Mouse (Mus musculus): Measurements from ENCODE around the gene Prim2.
"Not testable (repeated sequence)": the region's sequence is repeated elsewhere in the genome, so short reads cannot be mapped to it uniquely, and the experiment has no call there.

The Prim2 gene

DNA sequence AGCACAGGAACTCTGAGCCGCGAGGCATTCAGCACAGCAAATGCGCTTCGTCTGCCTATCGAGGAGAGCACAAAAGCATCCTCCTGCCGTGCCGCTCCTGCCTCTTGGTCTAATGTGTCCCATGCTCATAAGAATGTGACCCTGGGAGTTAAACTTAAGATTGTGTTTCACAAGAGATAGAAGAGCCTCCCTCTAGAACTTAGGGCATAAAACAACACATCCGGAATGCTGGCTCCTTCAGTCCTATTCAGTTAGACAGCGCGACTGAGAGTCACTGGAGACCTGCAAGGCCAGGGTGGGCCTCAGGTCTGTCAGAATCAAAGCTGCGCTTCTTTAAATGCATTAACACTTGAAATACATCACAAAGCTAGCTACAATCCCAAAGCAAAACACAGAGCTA lies 18.7 kb downstream of the Prim2 start:
- DNase-seq (ENCODE audit: low spot score): no peak

DNA sequence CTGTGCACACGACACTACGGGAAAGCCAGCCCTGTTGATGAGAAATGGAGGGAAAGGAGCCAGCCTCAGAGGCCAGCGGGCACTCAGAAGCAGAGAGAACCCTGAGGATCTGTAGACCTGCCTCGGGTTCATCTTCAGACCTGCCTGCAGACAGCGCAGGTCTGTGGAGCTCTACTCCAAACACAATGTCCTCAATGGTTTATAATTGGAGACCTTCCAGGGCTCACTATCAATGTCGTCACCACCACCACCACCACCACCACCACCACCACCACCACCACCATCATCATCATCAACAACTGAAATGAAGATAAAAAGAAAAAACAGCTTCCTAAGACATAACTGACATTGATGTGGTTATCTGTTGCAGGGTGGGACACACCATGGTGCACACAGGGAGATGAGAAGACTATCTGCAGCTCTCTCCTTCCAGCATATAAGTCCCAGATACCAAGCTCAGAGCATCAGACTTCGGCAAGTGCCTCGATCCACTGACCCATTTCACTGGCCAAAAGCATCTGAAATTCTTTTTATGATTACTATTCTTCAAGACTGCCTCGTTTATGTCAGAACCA lies 20.0 kb downstream of the Prim2 start:
- no peak for DNase-seq (ENCODE audit: low spot score)

DNA sequence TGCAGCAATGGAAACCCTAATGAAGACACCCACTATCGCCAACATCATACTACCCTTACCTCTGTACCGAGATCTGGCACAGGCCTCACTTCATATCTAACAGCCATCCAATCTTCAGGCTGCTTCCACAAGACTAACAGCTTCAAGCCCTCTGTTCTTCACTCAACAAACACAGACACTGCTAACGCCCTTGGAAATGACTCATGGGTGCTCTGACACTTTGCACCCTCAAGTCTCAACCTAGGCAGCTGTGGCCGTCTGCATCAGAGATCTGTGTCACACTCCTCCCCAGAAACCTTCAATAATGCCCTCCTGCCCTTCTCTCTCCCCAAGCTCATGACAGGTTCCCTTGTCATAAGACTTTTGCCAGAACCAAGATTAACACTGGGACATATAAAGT lies 20.6 kb downstream of the Prim2 start:
- DNase-seq (ENCODE audit: low spot score): no peak

DNA sequence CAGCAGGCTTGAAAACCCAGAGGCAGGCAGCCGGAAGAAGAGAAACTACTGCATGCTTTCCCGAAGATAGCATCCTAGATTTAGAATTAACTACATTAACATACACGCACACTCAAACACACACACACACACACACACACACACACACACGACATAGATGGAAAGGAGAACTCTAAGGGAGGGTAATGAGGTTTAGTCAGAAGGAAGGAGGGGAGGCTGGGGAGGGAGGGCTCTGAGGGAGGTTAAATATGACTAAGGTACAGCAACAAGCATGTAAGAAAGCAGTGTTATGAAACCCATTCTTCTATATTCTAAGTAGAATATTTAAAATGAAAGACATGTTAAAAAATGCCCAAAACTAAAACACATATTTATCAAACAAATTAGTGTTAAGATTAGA lies 21.9 kb downstream of the Prim2 start:
- DNase-seq (ENCODE audit: low spot score): no peak

DNA sequence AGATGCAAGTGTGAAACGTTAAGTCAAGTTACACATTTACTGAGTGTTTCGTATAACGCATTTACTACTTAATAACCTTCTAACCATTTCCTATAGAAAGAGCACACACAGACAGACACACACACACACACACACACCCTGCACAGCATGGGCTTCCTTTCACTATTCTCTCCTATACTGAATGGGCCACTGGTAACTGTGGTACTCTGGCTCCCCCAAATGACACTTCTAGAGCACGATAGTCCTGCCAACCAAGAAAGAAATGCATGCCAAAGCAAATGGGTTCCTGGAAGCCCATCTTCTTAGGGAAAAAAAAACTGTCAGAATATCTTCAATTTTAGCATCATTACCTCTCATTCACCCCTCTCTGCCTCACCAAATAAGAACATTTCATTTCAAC lies 22.4 kb downstream of the Prim2 start:
- no peak for DNase-seq (ENCODE audit: low spot score)

DNA sequence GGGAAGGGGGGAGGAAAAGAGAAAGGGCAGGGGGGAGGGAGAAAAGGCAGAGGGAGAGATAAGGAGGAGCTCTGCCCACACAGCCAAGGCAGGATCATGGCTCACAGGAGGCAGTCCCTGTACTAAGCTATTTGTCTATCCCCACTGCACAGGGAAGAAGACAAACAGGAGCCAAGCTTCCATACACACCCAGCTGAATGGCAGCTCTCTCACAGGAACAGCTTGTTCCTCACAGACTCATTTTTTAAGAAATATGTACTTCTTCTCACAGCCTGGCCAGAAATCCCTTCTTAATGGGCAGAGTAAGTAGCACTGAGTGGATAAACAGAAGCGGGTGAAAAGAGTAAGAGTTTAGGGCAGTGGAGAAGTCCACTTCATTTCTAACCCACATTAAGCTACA lies 23.9 kb downstream of the Prim2 start:
- no peak for DNase-seq (ENCODE audit: low spot score)

DNA sequence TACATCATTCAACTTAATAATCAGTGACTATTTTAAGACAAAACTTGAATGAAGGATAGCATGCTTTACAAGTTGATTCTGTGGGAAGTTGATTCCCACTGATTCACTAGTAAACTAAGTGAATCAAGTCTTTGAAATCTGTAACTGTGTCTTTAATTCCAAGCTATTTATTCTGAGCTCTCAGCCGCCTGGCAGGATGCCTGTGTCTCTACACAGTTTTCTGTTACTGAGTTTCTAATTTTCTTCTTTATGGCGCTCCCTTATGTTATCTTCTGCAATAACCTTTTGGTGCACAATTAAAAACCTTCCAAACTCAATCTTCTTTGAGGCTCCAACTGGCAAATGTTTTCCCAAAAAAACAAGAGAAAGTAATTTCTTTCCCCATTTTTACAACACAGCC lies 28.5 kb downstream of the Prim2 start:
- DNase-seq (ENCODE audit: low spot score): peak; percentile 46

DNA sequence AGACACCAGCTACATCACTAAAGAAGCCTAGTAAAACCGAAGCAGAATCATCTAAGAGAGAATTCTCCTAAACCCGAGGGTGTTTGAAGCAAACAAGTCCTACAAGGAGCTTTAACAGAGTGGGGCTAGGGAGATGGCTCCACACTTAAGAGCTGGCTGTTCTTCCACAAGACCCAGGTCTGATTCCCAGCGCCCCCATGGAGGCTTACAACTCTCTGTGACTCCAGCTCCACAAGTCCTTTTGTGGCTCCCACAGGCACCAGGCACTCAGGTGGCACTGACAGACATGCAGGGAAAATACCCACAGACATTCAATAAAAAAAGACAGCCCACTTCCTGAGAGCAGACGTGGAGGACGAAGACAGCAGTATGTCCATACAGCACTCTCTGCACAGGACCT lies 29.5 kb downstream of the Prim2 start:
- no peak for DNase-seq (ENCODE audit: low spot score)

DNA sequence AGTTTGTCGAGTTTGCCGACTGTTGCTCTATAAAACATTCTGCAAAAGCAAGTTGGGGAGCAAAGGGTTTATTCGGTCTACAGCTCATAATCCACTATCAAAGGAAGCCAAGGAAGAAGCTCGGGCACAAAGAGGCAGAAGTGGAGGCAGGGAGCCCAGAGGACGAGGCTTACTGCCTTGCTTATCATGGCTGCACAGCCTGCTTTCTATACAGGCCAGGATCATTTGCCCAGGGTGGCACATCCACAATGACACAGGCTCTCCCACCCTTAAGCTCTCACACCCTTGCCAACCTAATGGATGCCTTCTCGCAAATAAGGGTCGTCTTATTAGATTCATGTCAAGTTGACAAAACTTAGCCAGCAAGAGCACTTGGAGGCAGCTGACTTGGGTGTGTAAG lies 30.4 kb downstream of the Prim2 start:
- DNase-seq (ENCODE audit: low spot score): no peak

DNA sequence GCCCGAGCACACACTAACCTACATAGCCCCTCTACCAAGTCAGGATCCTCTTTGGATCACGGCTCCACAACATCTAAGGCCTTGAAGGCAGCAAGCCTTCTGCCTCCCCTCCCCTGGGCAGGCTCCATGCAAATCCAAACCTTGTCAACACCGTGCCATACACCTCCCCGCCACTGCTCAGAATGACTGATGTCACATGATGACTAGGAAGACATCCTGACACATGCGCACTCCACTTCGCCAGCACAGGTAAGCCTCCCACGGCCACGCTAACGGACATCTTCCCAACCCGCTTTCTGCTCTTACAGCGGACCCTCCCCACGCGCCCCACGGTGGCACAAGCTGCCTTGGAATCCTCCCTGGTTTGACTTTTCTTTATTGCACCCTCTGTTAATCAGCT lies 31.8 kb downstream of the Prim2 start:
- no peak for DNase-seq (ENCODE audit: low spot score)

DNA sequence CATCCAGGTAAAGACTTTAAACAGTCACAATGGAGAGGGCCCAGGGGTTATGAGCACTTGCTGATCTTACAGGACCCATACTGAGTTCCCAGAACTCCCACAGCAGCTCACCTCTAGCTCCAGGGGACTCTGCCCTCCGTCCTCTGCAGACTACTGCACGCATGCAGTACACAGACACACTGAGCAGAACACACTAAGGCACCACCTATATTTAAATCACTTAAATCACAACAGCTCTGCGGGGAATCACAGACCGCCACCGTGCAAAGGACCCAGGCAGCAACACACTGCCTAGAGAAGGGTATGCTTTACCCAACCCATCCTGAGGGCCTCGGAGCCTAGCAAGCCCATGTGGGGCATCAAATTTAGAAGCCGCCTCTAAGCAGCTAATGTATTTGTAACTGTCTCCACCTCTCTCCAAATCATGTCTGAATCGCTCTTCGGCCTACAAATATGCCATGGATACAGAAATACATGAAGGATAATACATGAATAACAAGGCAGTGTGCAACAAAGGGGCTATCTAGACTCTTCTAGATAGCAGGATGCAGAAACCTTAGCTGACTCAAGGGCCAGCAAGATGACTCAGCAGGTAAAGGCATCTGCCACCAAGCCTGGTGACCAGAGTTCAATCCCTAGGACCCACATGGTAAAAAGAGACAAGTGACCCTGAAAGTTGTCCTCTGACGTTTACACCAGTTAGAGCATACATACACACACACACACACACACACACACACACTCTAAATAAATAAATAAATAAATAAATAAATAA lies 33.0 kb downstream of the Prim2 start:
- no peak for DNase-seq (ENCODE audit: low spot score)

DNA sequence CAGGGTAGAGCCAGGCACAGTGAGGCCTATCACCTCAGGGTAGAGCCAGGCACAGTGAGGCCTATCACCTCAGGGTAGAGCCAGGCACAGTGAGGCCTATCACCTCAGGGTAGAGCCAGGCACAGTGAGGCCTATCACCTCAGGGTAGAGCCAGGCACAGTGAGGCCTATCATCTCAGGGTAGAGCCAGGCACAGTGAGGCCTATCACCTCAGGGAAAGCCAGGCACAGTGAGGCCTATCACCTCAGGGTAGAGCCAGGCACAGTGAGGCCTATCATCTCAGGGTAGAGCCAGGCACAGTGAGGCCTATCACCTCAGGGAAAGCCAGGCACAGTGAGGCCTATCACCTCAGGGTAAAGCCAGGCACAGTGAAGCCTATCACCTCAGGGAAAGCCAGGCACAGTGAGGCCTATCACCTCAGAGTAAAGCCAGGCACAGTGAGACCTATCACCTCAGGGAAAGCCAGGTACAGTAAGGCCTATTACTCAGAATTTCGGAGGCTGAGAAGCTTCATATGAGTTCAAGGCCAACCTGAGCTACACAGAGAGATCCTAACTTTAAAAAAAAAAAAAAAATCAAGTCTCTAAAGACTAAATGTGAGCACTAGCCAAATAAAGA lies 38.5 kb downstream of the Prim2 start:
- DNase-seq (ENCODE audit: low spot score): not testable (repeated sequence)

DNA sequence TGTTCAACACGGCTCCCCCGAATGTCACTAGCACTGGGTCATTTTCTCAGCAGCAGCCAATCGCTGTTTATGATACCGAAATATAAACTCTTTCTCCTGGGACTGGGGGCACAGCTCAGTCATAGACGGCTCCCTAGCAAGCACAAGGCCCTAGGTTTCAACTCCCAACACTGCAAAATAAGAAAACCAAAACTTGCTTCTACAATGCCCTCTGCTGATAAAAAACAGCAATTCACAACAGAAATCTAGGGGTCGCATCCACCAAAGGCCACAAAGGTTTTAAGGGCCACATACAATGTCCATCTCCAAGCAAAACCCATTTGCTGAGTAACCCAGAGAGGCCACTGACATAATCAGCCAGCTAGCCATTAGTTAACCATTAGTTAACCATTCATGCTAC lies 41.8 kb downstream of the Prim2 start:
- DNase-seq (ENCODE audit: low spot score): no peak

DNA sequence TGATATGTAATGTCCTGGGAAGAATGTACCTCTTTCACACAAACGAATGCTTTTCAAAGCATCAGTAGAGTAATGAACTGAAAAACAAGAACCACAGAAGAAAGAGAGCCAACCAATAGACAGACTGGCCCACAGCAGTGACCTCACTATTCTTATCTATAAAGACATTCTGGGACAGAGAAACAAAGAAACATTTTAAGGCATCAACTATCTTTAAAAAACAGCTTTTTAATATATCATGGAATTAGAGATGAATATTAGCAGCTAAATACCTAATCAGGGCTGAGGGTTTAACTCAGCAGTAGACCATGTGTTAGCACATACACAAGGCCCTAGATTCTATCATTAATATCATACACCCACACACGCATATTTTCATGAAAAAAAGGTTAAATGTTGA lies 42.5 kb downstream of the Prim2 start:
- no peak for DNase-seq (ENCODE audit: low spot score)

DNA sequence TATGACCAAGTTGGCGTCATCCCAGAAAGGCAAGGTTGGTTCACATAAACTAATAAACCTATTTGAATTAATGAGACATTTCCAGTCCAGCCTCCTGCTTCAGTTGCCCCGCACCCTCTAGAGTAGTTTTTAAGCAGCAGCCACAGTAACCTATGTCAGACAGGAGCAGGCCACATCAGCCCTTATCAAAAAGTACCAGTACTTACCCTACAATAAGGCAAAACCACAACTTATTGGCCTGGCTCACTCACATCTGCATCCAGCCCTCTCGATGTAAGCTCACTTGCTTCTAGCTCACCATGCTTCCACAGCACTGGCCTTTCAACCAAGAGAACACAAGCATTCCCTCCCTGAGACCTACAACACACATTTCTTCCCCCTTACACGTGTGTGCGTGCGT lies 44.7 kb downstream of the Prim2 start:
- no peak for DNase-seq (ENCODE audit: low spot score)

DNA sequence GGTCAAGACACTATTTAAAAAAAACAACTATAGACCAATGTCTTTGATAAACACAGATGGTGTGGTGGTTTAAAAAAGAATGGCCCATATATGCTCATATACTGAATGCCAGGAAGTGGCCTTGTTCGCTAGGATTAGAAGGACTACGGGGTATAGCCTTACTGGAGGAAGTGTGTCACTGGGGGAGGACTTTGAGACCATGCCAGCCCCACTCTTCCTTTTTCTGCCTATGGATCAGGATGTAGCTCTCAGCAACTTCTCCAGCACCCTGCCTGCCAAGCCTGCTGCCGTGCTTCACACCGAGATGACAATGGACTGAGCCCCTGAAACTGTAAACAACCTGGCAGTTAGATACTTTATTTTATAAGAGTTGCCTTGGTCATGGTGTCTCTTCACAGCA lies 45.2 kb downstream of the Prim2 start:
- DNase-seq (ENCODE audit: low spot score): no peak

DNA sequence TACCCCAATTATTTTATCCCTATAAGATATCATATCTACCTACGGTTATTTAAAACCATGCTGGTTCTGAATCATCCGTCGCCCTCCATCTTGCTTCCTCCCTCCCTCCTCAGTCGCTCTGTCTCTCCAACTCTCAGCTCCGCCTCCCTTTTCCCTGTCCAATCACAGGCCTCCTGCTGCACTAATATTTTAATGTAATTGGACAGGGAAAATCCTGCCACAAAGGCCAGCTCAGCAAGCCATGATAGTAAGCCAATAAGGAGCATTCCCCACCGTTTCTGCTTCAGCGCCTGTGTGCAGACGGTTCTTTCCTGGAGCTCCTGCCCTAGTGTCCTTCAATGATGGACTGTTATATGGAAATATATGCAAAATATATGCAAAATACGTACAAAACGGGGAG lies 47.8 kb downstream of the Prim2 start:
- no peak for DNase-seq (ENCODE audit: low spot score)

DNA sequence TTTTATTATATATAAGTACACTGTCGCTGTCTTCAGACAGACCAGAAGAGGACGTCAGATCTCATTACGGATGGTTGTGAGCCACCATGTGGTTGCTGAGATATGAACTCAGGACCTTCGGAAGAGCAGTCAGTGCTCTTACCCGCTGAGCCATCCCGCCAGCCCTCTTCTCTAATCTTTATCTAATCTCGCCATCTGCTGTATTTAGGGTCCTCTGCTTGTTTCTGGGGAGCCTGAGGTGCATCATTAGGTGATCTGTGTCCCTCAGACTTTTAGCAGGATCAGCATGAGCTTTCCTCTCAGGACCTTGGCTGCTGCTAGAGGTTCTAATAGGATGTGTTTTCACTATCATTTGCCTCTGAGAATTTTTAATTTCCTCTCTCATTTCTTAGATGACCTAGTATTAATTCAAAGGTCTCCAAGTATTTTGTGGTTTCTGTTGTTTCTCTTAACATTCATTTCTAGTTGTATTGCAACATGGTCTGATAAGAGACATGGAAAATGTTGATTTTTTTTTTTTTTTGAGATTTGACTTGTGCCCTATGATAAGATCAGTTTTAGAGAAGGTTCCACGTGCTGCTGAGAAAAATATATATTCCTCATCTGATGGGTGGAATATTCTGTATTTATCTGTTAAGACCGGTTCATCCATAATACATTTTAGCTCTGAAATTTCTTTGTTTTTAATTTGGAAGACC lies 49.4 kb downstream of the Prim2 start:
- no peak for DNase-seq (ENCODE audit: low spot score)

DNA sequence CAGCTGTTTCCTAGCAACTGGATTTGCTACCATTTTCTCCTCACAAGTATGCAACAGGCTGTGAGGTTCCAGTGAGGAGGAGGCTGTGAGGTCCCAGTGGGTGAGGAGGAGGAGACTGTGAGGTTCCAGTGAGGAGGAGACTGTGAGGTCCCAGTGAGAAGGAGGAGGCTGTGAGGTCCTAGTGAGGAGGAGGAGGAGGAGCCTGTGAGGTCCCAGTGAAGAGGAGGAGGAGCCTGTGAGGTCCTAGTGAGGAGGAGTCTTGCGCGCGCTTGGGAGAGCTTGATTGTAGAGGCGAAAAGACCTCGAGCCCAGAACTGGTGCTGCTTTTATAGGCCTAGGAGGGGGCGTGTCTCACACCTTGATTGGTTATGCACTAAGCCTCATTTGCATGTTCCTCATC lies 53.0 kb downstream of the Prim2 start:
- DNase-seq (ENCODE audit: low spot score): not testable (repeated sequence)

DNA sequence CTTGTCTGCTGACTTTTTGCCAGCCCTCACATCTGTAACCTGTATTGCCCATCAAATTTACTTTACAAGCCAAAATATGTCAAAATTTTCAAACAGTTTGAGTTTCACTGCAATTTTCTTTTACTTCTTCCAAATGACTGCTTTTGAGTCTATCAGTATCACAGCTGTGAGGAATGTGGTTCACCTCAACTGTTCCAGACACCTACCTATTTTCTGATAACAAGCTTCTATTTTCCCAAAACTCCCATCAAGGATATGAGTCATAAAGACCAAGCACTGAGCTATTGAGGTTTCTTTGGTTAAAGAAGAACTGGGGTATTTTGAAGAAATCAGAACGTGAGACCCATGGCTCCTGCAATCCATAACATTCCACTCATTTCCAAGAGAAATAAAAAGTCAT lies 57.5 kb downstream of the Prim2 start:
- no peak for DNase-seq (ENCODE audit: low spot score)

DNA sequence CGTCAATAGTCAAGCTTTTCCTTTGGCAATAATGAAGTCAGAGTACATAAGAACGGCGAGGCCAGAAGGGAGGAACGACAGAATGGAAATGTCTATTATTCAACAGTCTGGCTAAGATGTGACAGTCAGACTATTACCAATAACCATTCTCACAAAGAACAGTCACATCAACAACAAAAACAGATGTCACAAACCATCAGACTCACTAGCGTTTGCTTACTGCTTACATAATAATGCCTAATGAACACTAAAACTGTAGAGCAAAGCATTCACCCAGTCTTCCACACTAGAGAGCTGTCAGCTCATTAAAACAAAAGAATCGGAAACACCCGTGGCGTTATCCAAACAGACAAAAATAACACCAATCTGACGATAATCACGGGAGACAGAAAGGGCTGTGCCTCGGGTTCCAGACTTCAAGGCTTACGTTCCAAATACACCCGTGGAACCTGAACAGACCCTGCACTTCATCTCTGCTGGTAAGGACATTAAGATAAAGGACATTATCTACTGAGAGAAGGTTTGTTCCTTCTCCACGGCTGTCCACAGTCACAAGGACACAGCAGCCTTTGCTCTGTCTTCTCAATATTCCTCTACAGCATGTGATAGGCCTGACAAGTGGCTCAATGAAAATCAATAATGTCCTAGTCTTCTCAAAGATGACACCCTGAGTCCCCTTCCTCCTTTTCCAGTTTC lies 59.4 kb downstream of the Prim2 start:
- DNase-seq (ENCODE audit: low spot score): peak; percentile 6

DNA sequence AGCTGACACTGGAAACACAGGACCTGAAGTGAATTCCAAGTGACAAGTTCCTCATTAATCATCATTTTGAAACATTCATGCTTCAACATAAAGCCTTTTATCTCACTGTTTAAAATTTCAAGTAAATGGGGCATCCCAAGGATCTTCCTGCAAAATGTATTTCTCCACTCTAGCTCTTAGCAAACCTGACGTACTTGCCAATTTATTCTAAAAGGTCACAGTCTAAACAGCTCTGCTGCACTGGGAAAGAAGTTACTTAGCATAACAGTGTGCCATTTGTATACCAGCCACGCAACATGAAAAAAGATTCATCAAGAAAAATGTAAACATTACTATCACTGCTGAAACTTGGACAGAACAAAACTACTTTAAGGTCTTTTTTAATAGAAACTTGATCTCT lies 61.5 kb downstream of the Prim2 start:
- no peak for DNase-seq (ENCODE audit: low spot score)
